In genomic region chr16:8686121-8686870, GRCm38 (mm10) we compare ENCODE assay signal across 8 mouse cellular contexts. TPM values are rescaled to one million over a fixed set of nuclear protein-coding genes. Genes with fewer than 3 reads are reported as not detected.
DNase-seq lines count a peak whose midpoint lies in the region; ATAC-seq lines count a peak whose summit lies in the region.

No protein-coding gene starts in this region.

- no peak overlapping the region for H3K27ac ChIP-seq in embryonic facial prominence, embryonic 11.5 days (replicated peaks; ENCODE audit: low read depth, low read length)
- H3K27ac ChIP-seq in limb, embryonic 13.5 days: no peak overlapping the region
- H3K27ac ChIP-seq in midbrain, embryonic 16.5 days (ENCODE audit: low read length): no peak overlapping the region

- ATAC-seq in embryonic facial prominence, embryonic 11.5 days (replicated peaks; ENCODE audit: insufficient number of reproducible peaks, low FRiP score, low TSS enrichment, low read depth): peak; percentile 42; the same call in 1 of the 2 replicates
- ATAC-seq in limb, embryonic 13.5 days (ENCODE audit: low FRiP score, low read depth): peak; percentile 21; the same call in 1 of the 2 replicates
- peak; percentile 62 for ATAC-seq in midbrain, embryonic 16.5 days

- H3K4me3 ChIP-seq in embryonic facial prominence, embryonic 11.5 days (ENCODE audit: low read depth, low read length): no peak overlapping the region
- no peak overlapping the region for H3K4me3 ChIP-seq in limb, embryonic 13.5 days
- H3K4me3 ChIP-seq in midbrain, embryonic 16.5 days (ENCODE audit: low read depth, low read length): no peak overlapping the region

- peak; percentile 86 to 89 for DNase-seq in B cell, adult 2 months
- peak; percentile 87 for DNase-seq in adrenal gland, postnatal 14 days
- peak; percentile 72 for DNase-seq in embryonic facial prominence, embryonic 11.5 days (ENCODE audit: low spot score)
- DNase-seq in heart, adult 8-10 months (ENCODE audit: low spot score): peak; percentile 80
- peak; percentile 61 to 82 for DNase-seq in kidney, adult 8-10 months
- peak; percentile 88 to 91 for DNase-seq in spleen, postnatal 10 days (ENCODE audit: low spot score in 2 of 2)

- no peaks in the 10 kb centered on the region for H3K4me1 ChIP-seq in embryonic facial prominence, embryonic 11.5 days (ENCODE audit: control insufficient read depth, insufficient read depth, low read length)
- H3K4me1 ChIP-seq in limb, embryonic 13.5 days: no peaks in the 10 kb centered on the region
- H3K4me1 ChIP-seq in midbrain, embryonic 16.5 days (ENCODE audit: control insufficient read depth, insufficient read depth, low read length): no peaks in the 10 kb centered on the region

- H3K9me3 ChIP-seq in embryonic facial prominence, embryonic 11.5 days (replicated peaks; ENCODE audit: control insufficient read depth, low read length): no peaks in the 10 kb centered on the region
- H3K9me3 ChIP-seq in limb, embryonic 13.5 days: no peaks in the 10 kb centered on the region
- H3K9me3 ChIP-seq in midbrain, embryonic 16.5 days (replicated peaks; ENCODE audit: control insufficient read depth, low read length, poor library complexity, severe bottlenecking): no peaks in the 10 kb centered on the region

- no peaks in the 10 kb centered on the region for H3K27me3 ChIP-seq in embryonic facial prominence, embryonic 11.5 days (ENCODE audit: control insufficient read depth, insufficient read depth, low read length)
- no peaks in the 10 kb centered on the region for H3K27me3 ChIP-seq in limb, embryonic 13.5 days
- H3K27me3 ChIP-seq in midbrain, embryonic 16.5 days (ENCODE audit: control insufficient read depth, insufficient read depth, low read depth, low read length): no peaks in the 10 kb centered on the region

- 61% methylated on average over 7 of the region's 7 CpGs for WGBS in embryonic facial prominence, embryonic 11.5 days
- WGBS in limb, embryonic 13.5 days: 57% methylated on average over 7 of the region's 7 CpGs
- WGBS in midbrain, embryonic 16.5 days: 57% methylated on average over 7 of the region's 7 CpGs

- no peak overlapping the region for H3K4me2 ChIP-seq in embryonic facial prominence, embryonic 11.5 days (ENCODE audit: low read depth, low read length)
- no peak overlapping the region for H3K4me2 ChIP-seq in limb, embryonic 13.5 days (replicated peaks)
- H3K4me2 ChIP-seq in midbrain, embryonic 16.5 days (ENCODE audit: low read length): no peak overlapping the region

- peaks cover 6% of the 10 kb centered on the region for H3K36me3 ChIP-seq in embryonic facial prominence, embryonic 11.5 days (replicated peaks; ENCODE audit: control insufficient read depth, insufficient read depth, low read depth, low read length)
- peaks cover 68% of the 10 kb centered on the region for H3K36me3 ChIP-seq in limb, embryonic 13.5 days
- peaks cover 7% of the 10 kb centered on the region; the same call in 1 of the 2 replicates for H3K36me3 ChIP-seq in midbrain, embryonic 16.5 days (ENCODE audit: control insufficient read depth, insufficient read depth, low read length)

- H3K9ac ChIP-seq in embryonic facial prominence, embryonic 11.5 days (replicated peaks; ENCODE audit: low read length): no peak overlapping the region
- H3K9ac ChIP-seq in limb, embryonic 13.5 days: no peak overlapping the region
- no peak overlapping the region for H3K9ac ChIP-seq in midbrain, embryonic 16.5 days (ENCODE audit: low read depth, low read length)

RNA-seq across cellular contexts. Expression of gene Gm5767, which starts 5.7 kb away (rescaled TPM):
- total RNA-seq in adrenal gland, postnatal 14 days (2021): not detected in 2 replicates
- polyA plus RNA-seq in embryonic facial prominence, embryonic 11.5 days (2014; fragmentation: Nextera tagmentation; extraction: Ambion mirVana): not detected in 2 replicates
- not detected for total RNA-seq in heart, adult 8-10 months (2022)
- polyA plus RNA-seq in limb, embryonic 13.5 days (2015; fragmentation: Nextera tagmentation; extraction: Ambion mirVana): not detected in 2 replicates
- polyA plus RNA-seq in midbrain, embryonic 16.5 days (2015; fragmentation: Nextera tagmentation; extraction: Ambion mirVana): not detected in 2 replicates

RNA-seq across cellular contexts. Expression of gene Carhsp1, which starts 14.3 kb away (rescaled TPM):
- 74.9 and 85.9 TPM in 2 replicates for total RNA-seq in adrenal gland, postnatal 14 days (2021)
- 52.1 and 52.6 TPM in 2 replicates for polyA plus RNA-seq in embryonic facial prominence, embryonic 11.5 days (2014; fragmentation: Nextera tagmentation; extraction: Ambion mirVana)
- total RNA-seq in heart, adult 8-10 months (2022): 10 to 100 TPM; 10.1 to 17.9 (median 13.4) TPM
- polyA plus RNA-seq in limb, embryonic 13.5 days (2015; fragmentation: Nextera tagmentation; extraction: Ambion mirVana): 108 and 109 TPM in 2 replicates
- 157 and 181 TPM in 2 replicates for polyA plus RNA-seq in midbrain, embryonic 16.5 days (2015; fragmentation: Nextera tagmentation; extraction: Ambion mirVana)

RNA-seq across cellular contexts. Expression of gene Tmem186, which starts 48.8 kb away (rescaled TPM):
- total RNA-seq in adrenal gland, postnatal 14 days (2021): 22.9 and 23.8 TPM in 2 replicates
- 17.8 and 18.9 TPM in 2 replicates for polyA plus RNA-seq in embryonic facial prominence, embryonic 11.5 days (2014; fragmentation: Nextera tagmentation; extraction: Ambion mirVana)
- 10 to 100 TPM; 18.9 to 23.3 (median 20.1) TPM for total RNA-seq in heart, adult 8-10 months (2022)
- 21.1 and 21.8 TPM in 2 replicates for polyA plus RNA-seq in limb, embryonic 13.5 days (2015; fragmentation: Nextera tagmentation; extraction: Ambion mirVana)
- 23.3 and 24.6 TPM in 2 replicates for polyA plus RNA-seq in midbrain, embryonic 16.5 days (2015; fragmentation: Nextera tagmentation; extraction: Ambion mirVana)

RNA-seq across cellular contexts. Expression of gene Pmm2, which starts 48.8 kb away (rescaled TPM):
- 74.6 and 75.4 TPM in 2 replicates for total RNA-seq in adrenal gland, postnatal 14 days (2021)
- 38.7 and 46.8 TPM in 2 replicates for polyA plus RNA-seq in embryonic facial prominence, embryonic 11.5 days (2014; fragmentation: Nextera tagmentation; extraction: Ambion mirVana)
- 10 to 100 TPM; 24.6 to 46.4 (median 32.1) TPM for total RNA-seq in heart, adult 8-10 months (2022)
- 53.1 and 53.3 TPM in 2 replicates for polyA plus RNA-seq in limb, embryonic 13.5 days (2015; fragmentation: Nextera tagmentation; extraction: Ambion mirVana)
- 33.7 and 41.0 TPM in 2 replicates for polyA plus RNA-seq in midbrain, embryonic 16.5 days (2015; fragmentation: Nextera tagmentation; extraction: Ambion mirVana)
